Mouse (Mus musculus) CH12.LX (cell line): ENCODE measurements around the gene Mrpl3. TPM values are rescaled to one million over a fixed set of nuclear protein-coding genes. Genes with fewer than 3 reads are reported as not detected.
A peak's percentile ranks its signal among the peaks of the same experiment; 100 is the strongest.

Experiments used
- DNase-seq: peaks from one replicate; pipeline ENCODE4 v3.0.0-alpha.2; 2013; ENCODE audit errors: extremely low read depth
- H3K27ac ChIP-seq: 2 replicates; pipeline ENCODE4 v1.5.1; 2012; ENCODE audit warnings: low read depth, mild to moderate bottlenecking, control low read depth, moderate library complexity; ENCODE audit not compliant: insufficient read depth
- H3K27me3 ChIP-seq: replicated peaks from 2 replicates; pipeline ENCODE3; 2012; ENCODE audit warnings: inconsistent platforms
- H3K36me3 ChIP-seq, 2 experiments: replicated peaks in 1 of 2; 2 replicates each; pipeline versions ENCODE3 to v1.6.1; 2012; ENCODE audit warnings: inconsistent platforms in 1 of 2, low read length in 1 of 2, mild to moderate bottlenecking in 1 of 2, mixed read lengths in 1 of 2, moderate library complexity in 1 of 2; ENCODE audit not compliant: control insufficient read depth in 1 of 2, insufficient read depth in 1 of 2
- H3K4me1 ChIP-seq, 2 experiments: 2 replicates each; pipeline ENCODE4 v1.6.1; 2012; ENCODE audit warnings: inconsistent platforms in 1 of 2, moderate library complexity in 1 of 2; ENCODE audit not compliant: insufficient read depth in 2 of 2, control insufficient read depth in 1 of 2
- H3K4me2 ChIP-seq: 2 replicates; pipeline ENCODE4 v1.6.1; 2012; ENCODE audit warnings: low read depth, mild to moderate bottlenecking, control low read depth; ENCODE audit not compliant: poor library complexity, insufficient read depth, severe bottlenecking
- H3K4me3 ChIP-seq, 3 experiments: fragments of 150-350 bp in 1 of 3; sonication (generic) in 1 of 3; replicated peaks in 1 of 3; 2 replicates each; pipeline versions ENCODE3 to v1.5.1; 2011 to 2012; ENCODE audit warnings: low read depth in 2 of 3, low read length in 2 of 3, mild to moderate bottlenecking in 2 of 3, moderate library complexity in 2 of 3, control low read depth in 1 of 3, improper control_type of control experiment in 1 of 3, inconsistent platforms in 1 of 3, mixed read lengths in 1 of 3; ENCODE audit not compliant: poor library complexity in 1 of 3
- H3K79me2 ChIP-seq: replicated peaks from 2 replicates; pipeline ENCODE4 v1.6.1; 2012; ENCODE audit warnings: mild to moderate bottlenecking, moderate library complexity; ENCODE audit not compliant: control insufficient read depth, poor library complexity, insufficient read depth, severe bottlenecking; ENCODE audit errors: extremely low read depth
- H3K9ac ChIP-seq: 2 replicates; pipeline ENCODE4 v1.6.1; 2012; ENCODE audit warnings: low read depth, mild to moderate bottlenecking, control low read depth, moderate library complexity; ENCODE audit not compliant: insufficient read depth
- H3K9me3 ChIP-seq: replicated peaks from 2 replicates; pipeline ENCODE3; 2012; ENCODE audit warnings: low read length, inconsistent platforms, mixed read lengths
- BHLHE40 ChIP-seq: IDR thresholded peaks from 2 replicates; pipeline ENCODE4 v1.6.1; 2011; ENCODE audit warnings: mild to moderate bottlenecking, low read depth, low read length, improper control_type of control experiment
- CTCF ChIP-seq, 2 experiments: IDR thresholded peaks in 1 of 2; conservative IDR thresholded peaks in 1 of 2; 2 replicates each; pipeline ENCODE4 v1.5.1; 2011 to 2012; ENCODE audit warnings: low read depth in 2 of 2, low read length in 2 of 2, improper control_type of control experiment in 1 of 2, inconsistent platforms in 1 of 2, mild to moderate bottlenecking in 1 of 2, moderate library complexity in 1 of 2
- E2F4 ChIP-seq: IDR thresholded peaks from 2 replicates; pipeline ENCODE4 v1.6.1; 2011; ENCODE audit warnings: low read depth, low read length, improper control_type of control experiment; ENCODE audit not compliant: insufficient replicate concordance
- GABPA ChIP-seq: IDR thresholded peaks from 2 replicates; pipeline ENCODE4 v1.6.1; 2012; ENCODE audit warnings: low read depth, low read length, improper control_type of control experiment, inconsistent platforms; ENCODE audit not compliant: insufficient replicate concordance
- JUND ChIP-seq: conservative IDR thresholded peaks from 2 replicates; pipeline ENCODE4 v1.6.1; 2011; ENCODE audit warnings: low read depth, low read length, improper control_type of control experiment
- MAFK ChIP-seq: IDR thresholded peaks from 2 replicates; pipeline ENCODE4 v1.6.1; 2011; ENCODE audit warnings: low read length, improper control_type of control experiment; ENCODE audit not compliant: insufficient replicate concordance
- MXI1 ChIP-seq: IDR thresholded peaks from 2 replicates; pipeline ENCODE4 v1.6.1; 2011; ENCODE audit warnings: mild to moderate bottlenecking, low read depth, low read length, improper control_type of control experiment
- RAD21 ChIP-seq: IDR thresholded peaks from 2 replicates; pipeline ENCODE4 v1.6.1; 2011; ENCODE audit warnings: low read depth, mild to moderate bottlenecking, low read length, improper control_type of control experiment, moderate library complexity
- TCF12 ChIP-seq: IDR thresholded peaks from 2 replicates; pipeline ENCODE4 v1.6.1; 2014; ENCODE audit warnings: low read depth, mild to moderate bottlenecking, inconsistent platforms, low read length, improper control_type of control experiment
- ZC3H11A ChIP-seq: IDR thresholded peaks from 2 replicates; pipeline ENCODE4 v1.6.1; 2012; ENCODE audit warnings: low read depth, mild to moderate bottlenecking, inconsistent platforms, low read length, improper control_type of control experiment
- ZNF384 ChIP-seq: IDR thresholded peaks from 2 replicates; pipeline ENCODE4 v1.6.1; 2012; ENCODE audit warnings: low read depth, low read length, improper control_type of control experiment, inconsistent platforms
- dilution Hi-C: fragments of 300-500 bp; cut with MboI; formaldehyde crosslinking; loops from 2 replicates; pipeline ENCODE4 v1.14.3; 2020; ENCODE audit warnings: low sequenced_read_pairs; ENCODE audit not compliant: extremely low pct_unique_long_range_greater_than_20kb, extremely low pct_ligation_motif_present
- in situ Hi-C: fragments of 300-500 bp; cut with MboI; formaldehyde crosslinking; loops from 3 replicates; pipeline ENCODE4 v1.14.3; 2019; ENCODE audit warnings: low sequenced_read_pairs, low pct_ligation_motif_present, low pct_unique_long_range_greater_than_20kb, mixed read lengths
- polyA plus RNA-seq: library from polyadenylated mRNA; unstranded; fragments of >175 nt; gene quantifications from 2 replicates; pipeline ENCODE4 v1.2.1, GENCODE M21; 2012; ENCODE audit warnings: low read depth; ENCODE audit not compliant: insufficient read length
- total RNA-seq, 2 experiments: library from RNA; depleted of rRNA; stranded (reverse); fragments of 300-350 nt in 1 of 2; fragments of >200 nt in 1 of 2; gene quantifications; 2 replicates each; pipeline ENCODE4 v1.2.3; 2012 to 2014

Gene Mrpl3
- total and polyA plus RNA-seq, 3 experiments = 106 to 224 (median 185) TPM

DNA sequence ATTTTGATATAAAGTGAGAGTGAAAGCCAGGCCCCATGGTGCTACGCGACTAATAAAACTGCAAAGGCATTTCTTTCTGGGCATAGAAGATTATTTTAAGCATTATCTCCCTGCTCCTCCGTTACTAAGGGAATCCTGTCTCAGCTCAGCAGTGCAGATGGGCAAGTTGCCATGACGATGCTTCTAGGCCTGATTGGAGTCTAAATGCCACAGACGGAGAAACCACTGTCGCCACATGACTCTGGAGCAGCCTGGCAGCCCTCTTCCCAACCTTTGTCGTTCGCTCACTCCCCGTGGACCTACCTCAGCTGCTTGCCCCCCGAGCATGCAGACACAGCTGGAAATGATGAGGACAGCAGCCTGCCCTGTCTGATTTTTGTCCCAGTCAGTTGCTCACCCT is 4.7 kb upstream of the Mrpl3 start:
- dilution Hi-C loops = no loop called here
- peaks cover 56% of the 10 kb centered on the region for H3K27me3 ChIP-seq
- H3K4me3 ChIP-seq = no peak overlapping the region
- TF ChIP-seq MXI1 = no peak
- no peak for TF ChIP-seq BHLHE40
- TF ChIP-seq JUND = no peak
- TF ChIP-seq E2F4 = no peak
- no peak for TF ChIP-seq MAFK
- no peak for TF ChIP-seq ZC3H11A
- no peaks in the 10 kb centered on the region for H3K36me3 ChIP-seq
- H3K27ac ChIP-seq = no peak overlapping the region
- H3K79me2 ChIP-seq = peaks cover 3% of the 10 kb centered on the region
- 0 out of 4 replicates have a peak, but pooled peaks cover 0 to 3% of the 10 kb centered on the region in 2 experiments for H3K4me1 ChIP-seq
- no peaks in the 10 kb centered on the region for H3K9me3 ChIP-seq
- no peak overlapping the region for H3K4me2 ChIP-seq
- H3K9ac ChIP-seq = no peak overlapping the region
- in situ Hi-C loops = no loop called here
- DNase-seq = no peak

DNA sequence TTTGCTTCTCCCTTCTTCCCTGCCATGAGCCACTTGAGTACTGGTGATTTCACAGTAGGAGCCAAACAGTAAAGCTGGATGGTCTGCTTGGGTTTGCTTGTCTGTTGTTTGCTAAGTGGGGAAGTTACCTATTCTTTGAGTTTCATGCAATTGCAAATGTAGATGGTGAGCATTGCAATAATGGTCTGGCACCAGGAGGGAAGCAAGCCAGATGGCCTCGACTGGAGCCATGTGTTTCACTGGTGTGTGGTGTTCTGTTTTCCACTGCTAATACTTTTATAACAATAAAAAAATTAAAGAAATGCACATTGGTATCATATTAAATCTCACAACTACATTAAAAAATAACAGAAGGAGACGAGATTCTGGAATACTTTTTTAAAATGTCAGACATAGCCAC is 3.4 kb upstream of the Mrpl3 start:
- in situ Hi-C loops (loop anchor here (25.0 kb wide), 1 partner anchor 338 kb away; the partner anchor contains the start of genes Aste1 and Nek11), dilution Hi-C loops (no loop called here)
- Histone ChIP-seq H3K9ac (no peak overlapping the region), H3K79me2 (peaks cover 15% of the 10 kb centered on the region), H3K36me3 (peaks cover 0 to 3% of the 10 kb centered on the region in 2 experiments), H3K4me3 (no peak overlapping the region), H3K27ac (no peak overlapping the region), H3K4me2 (no peak overlapping the region), H3K27me3 (peaks cover 49% of the 10 kb centered on the region), H3K4me1 (peaks cover 0 to 10% of the 10 kb centered on the region in 2 experiments; a peak in 2 of 4 replicates), H3K9me3 (no peaks in the 10 kb centered on the region)
- no peak for DNase-seq
- TF ChIP-seq ZC3H11A (no peak), ZNF384 (no peak), MXI1 (no peak)

DNA sequence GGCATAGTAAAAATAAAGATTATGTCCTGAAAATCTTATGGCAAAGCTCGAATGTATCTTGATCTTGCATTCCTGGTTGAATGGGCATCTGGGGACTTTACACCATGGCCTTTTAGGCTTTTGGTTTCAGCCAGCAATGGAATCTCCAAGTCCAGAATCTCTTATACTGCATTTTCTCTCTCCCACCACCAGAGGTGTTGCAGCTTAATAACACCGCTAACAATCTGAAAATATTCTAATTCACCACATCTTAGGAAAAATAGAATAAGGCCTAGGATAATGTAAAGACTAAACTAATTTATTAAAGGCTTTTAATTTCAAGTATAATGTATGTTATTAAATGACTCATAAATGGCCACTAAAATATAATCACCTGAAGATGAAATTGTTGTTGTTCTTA is 2.8 kb upstream of the Mrpl3 start:
- TF ChIP-seq GABPA (no peak), CTCF (conservative IDR thresholded peaks at IDR 0.05 in 1 of 2, IDR thresholded peaks at IDR 0.05 in 1 of 2; ENCODE audit: low read depth in 2 of 2, low read length in 2 of 2) (peak in 1 of 2 experiments; percentile 30; a peak in 2 of 4 replicates), TCF12 (no peak), MAFK (no peak), RAD21 (peak; percentile 23)
- Histone ChIP-seq H3K36me3 (peaks cover 5 to 8% of the 10 kb centered on the region in 2 experiments), H3K79me2 (peaks cover 20% of the 10 kb centered on the region), H3K4me1 (peaks cover 3 to 14% of the 10 kb centered on the region in 2 experiments; a peak in 2 of 4 replicates), H3K4me2 (no peak overlapping the region), H3K9ac (no peak overlapping the region), H3K9me3 (no peaks in the 10 kb centered on the region), H3K27ac (no peak overlapping the region), H3K4me3 (no peak overlapping the region), H3K27me3 (peaks cover 43% of the 10 kb centered on the region)
- no peak for DNase-seq
- dilution Hi-C loops (no loop called here), in situ Hi-C loops (loop anchor here (25.0 kb wide), 1 partner anchor 337 kb away; the partner anchor contains the start of genes Aste1 and Nek11)
